Mouse (Mus musculus) layer of hippocampus, postnatal 14 days (tissue): ENCODE measurements around the gene Rpl11. TPM values are rescaled to one million over a fixed set of nuclear protein-coding genes. Genes with fewer than 3 reads are reported as not detected.
"Not testable (repeated sequence)": the region's sequence is repeated elsewhere in the genome, so short reads cannot be mapped to it uniquely, and the experiment has no call there.

Source experiments
- DNase-seq, 2 experiments: peaks; one replicate each; pipeline ENCODE4 v3.0.0; 2021 to 2022; ENCODE audit warnings: low spot score in 2 of 2, mixed read lengths in 1 of 2
- long read RNA-seq, 2 experiments: library from polyadenylated mRNA; stranded (forward); transcript quantifications; one replicate each; pipeline ENCODE4 v2.0.0; 2021
- total RNA-seq, 2 experiments: library from RNA; stranded (reverse); gene quantifications; 2 replicates each; pipeline ENCODE4 v1.2.3; 2021

Gene Rpl11
- total RNA-seq: 100 to 1,000 TPM; 254 to 300 TPM
- long read RNA-seq, experiment 1, transcript Rpl11-202 (5 exons, 807 nt): minor isoform, 5 of 81 reads
- long read RNA-seq, experiment 1, transcript Rpl11-201 (6 exons, 833 nt): major isoform, 64 of 81 reads
- long read RNA-seq, experiment 1, partial matches to known transcripts: 1 of 81 reads
- long read RNA-seq, experiment 1, other reads (novel, unspliced or antisense): 9 of 81 reads
- long read RNA-seq, experiment 2, transcript Rpl11-202 (5 exons, 807 nt): minor isoform, 17 of 205 reads
- long read RNA-seq, experiment 2, transcript Rpl11-201 (6 exons, 833 nt): major isoform, 161 of 205 reads
- long read RNA-seq, experiment 2, transcript Rpl11-204 (2 exons, 317 nt): minor isoform, 9 of 205 reads
- long read RNA-seq, experiment 2, partial matches to known transcripts: 3 of 205 reads
- long read RNA-seq, experiment 2, other reads (novel, unspliced or antisense): 15 of 205 reads

GRCm38 (mm10) chr4:136053247-136053596, at the start of gene Rpl11:
Rpl11 (minus strand) TSS chr4:136053428.
- peak; percentile 88 to 95 for DNase-seq

DNA sequence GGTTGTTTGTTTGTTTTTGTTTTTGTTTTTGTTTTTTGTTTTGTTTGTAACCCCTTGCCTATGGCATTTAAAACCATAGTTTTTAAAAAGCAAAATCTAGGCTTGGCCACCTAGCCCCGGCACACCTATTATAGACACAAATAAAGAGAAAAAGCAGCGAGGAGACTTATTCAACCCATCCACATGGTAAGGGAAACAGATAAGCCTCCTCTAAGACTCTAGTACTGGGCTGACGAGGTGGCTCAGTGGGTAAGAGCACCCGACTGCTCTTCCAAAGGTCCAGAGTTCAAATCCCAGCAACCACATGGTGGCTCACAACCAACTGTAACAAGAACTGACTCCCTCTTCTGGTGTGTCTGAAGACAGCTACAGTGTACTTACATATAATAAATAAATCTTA, 48.5 kb upstream of the Rpl11 start:
- DNase-seq: not testable (repeated sequence)

- DNase-seq: no peak
Measured at GRCm38 (mm10) chr4:136100396-136101070, 47.3 kb upstream of the Rpl11 start.

- no peak for DNase-seq
Measured at GRCm38 (mm10) chr4:136098446-136098845, 45.2 kb upstream of the Rpl11 start.

DNA sequence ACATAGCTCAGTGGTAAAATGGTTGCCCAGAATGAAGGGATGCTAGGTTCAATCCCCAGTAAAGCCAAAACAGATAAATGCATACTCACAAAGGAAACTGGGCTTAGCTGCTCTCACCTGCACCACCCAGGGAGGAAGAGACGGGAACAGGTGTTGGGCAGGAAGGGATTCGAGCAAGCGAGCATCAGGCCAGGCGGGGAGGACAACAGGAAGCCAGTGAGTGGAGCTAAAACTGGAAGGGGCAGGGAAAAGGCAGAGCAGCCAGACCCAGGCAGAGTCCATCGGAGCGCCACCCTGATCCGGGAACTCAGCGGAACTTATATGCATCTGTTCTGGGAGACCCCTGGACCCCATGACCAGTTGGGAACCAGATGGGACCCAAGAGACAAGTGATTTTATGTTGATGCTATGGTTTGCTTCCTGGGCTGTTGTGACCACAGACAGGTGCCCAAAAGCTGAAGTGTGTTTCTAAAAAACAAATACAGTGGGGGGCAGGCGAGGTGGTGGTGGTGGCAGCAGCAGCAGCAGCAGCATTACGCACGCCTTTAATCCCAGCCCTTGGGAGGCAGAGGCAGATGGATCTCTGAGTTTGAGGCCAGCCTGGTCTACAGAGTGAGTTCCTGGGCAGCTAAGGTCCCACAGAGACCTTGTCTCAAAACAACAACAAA, 43.4 kb upstream of the Rpl11 start:
- no peak for DNase-seq

DNA sequence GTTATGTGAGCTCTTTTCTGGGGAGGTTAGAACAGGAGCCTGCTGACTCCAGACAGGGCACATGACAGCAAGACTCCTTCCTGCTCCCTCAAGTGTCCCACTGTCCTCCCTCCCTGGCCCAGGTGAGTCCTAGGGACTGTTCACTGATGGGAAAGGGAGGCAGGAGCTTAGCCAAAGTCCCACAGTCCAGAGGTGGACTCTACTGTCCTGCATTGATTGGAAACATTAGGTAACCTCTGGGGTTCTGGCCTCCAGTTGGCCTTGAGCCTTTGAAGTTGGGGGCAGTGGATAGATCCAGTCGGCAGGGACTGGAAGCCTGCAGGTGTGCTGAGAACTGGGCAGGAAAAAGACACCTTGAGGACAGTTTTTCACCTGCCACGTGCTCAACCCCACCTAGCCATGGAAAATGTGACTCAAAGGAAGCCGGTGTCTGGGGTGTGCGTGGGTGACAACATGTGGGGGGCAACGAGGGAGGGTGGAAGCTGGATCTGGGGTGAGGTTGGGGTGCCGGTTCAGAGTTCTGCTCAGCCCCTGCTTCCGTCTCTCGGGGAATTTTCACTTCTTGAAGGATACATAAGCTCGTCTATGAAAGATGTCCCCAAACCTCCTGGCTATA, 42.4 kb upstream of the Rpl11 start:
- no peak for DNase-seq

DNA sequence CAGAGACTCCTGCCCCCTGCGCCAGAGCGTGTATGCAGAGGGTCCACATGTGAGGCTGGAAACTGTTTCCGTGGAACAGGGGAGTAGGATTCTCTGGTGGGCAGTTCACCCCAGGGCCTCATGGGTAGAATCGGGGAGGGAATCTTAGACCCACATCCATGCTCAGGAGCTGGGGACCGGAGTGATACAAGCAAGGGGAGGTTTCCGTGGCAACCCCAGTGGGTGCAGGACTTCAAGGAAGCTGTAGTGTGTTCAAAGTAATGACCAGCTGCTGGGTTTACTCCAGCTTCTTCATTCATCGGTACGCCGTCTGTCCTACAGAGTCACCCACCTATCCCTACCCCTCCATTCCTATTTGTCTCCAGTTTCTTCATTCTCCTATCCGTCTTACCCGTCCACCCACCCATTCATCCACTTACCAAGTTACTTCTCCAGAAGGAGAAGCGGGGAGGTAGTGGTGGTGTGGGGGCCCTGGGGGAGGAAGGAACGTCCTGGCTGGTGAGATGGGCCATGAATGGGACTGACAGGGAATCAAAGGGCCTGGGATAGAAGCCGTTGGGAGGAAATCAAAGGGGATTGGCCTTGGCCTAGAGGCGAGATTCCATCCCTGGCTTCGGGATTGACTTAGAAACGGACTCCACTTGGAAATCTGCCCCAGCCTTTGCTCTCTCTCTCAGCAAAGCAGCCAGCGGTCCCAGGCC, 41.4 kb upstream of the Rpl11 start:
- peak; percentile 40 to 74 for DNase-seq

DNA sequence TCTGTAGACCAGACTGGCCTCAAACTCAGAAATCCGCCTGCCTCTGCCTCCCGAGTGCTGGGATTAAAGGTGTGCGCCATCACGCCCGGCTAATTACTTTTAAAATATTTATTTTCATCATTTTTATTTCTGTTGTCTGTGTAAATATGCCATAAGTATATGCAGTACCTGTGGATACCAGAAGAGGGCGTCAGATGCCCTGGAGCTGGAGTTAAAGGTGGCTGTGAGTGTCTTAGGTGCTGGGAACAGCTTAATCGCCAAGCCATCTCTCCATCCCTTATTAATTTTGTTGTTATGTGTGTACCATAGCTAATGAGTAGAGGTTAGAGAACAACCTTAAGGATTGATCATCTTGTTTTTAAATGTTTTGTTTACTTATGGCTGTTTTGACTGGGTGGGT, 39.3 kb upstream of the Rpl11 start:
- no peak for DNase-seq

GRCm38 (mm10) chr4:136091346-136091745, 38.1 kb upstream of the Rpl11 start:
- DNase-seq: no peak

DNA sequence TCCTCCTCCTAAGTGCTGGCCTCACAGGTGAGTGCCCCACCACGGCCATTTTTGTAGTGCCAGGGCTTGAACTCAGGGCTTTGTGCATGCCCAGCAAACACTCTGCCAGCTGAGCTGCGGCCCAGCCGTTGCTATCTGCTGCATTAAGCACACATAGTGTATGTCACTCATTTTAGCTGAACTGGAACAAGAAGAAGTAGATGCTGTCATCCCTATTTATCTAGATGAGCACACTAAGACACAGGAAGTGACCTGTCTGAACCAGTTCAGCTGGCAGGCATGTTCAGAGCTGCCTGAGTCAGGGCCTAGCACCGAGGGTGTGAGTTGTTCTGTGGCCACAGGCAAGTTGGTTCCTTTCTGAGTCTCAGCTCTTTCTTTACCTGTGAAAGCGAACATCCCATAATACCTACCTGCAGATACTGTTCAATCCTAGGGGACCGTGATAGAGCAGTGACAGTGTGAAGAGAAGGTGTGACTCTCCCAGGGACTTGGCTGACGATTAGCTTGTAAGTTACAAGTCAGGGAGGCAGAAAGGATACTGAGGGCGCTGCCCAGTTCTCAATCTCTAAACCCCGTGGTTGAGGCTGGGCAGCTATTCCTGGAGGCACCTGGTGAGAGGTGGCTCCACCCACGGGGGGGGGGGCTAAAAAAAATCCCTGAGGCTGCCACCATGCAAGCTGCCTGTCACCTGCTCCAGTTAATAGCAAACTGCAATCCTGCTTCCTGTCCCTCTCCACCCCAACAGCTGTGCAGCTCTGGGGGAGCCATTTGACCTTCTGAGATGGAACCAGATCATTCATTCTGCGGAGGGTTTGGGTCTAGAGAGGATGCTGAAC, 36.7 kb upstream of the Rpl11 start:
- DNase-seq: no peak

DNA sequence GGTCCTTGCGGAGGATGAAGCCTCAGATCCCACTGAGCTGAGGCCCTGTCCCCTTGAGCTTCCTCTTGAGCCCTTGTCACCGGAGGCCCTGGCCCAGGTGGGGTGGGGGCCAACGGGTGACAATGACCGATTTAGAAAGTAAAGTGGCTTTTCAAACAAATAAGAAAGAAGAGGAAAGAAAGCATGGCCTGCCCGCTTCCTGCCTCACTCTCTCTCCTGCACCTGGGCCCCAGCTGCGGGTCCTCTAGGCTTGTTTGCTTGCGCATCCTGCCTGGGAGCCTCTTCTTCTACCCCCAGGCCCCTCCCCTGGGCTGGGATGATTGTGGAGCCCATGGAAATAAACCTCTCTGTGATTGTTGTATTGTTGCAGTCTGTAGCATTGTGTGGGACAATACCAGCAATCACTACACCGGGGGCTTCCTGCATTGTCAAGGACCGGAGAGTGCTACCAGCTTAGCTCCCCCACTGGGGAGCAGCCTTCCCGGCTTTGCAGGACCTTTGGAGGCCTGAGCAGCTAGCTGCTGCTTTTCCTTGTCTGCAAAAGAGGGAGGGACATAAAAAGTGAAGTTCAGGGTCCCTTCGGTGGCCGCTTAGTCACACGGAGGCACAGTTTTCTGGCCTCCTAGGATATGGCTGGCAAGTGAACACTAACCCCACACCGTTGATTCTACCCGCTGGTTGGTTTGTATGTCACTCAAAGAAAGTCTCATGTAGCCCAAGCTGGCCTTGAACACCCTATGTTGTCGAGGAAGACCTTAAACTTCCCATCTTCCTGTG, 35.9 kb upstream of the Rpl11 start:
- DNase-seq: no peak

DNA sequence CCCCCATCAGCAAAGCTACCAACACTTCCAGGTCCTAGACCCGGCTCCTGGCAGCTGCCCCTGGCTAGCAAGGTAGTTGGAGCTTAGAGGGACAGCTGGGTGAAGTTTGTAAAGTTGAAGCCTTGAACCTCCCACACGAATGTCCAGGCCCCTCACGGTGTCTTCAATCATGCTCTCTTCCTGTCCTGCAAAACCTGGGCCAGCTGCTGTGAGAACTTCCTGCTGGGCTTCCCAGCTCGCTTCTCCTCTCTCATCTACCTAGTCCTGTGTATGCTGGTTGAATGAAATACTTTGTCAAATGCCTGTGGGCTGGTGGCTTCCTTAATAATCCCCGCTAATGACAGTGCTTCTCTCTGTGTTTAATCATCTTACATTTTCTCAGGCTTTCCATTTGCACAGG, 35.1 kb upstream of the Rpl11 start:
- DNase-seq: no peak

DNA sequence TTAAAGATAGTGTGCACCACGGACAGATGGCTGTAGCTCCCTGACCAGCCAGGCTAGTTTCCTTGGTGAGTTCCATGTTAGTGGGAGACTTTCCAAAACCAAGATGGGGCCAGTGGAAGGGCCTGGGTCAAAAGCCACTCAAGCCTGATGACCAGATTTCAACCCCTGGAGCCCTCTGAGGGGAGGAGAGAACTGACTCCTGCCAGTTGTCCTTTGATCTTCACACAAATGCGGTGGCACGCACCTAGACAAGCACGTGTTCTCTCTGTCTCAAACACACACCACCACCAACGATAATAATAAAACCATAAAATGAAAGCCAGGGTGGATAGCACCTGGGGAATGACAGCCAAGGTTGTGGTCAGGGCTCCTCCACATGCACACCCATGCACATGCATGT, 34.0 kb upstream of the Rpl11 start:
- DNase-seq: no peak

DNA sequence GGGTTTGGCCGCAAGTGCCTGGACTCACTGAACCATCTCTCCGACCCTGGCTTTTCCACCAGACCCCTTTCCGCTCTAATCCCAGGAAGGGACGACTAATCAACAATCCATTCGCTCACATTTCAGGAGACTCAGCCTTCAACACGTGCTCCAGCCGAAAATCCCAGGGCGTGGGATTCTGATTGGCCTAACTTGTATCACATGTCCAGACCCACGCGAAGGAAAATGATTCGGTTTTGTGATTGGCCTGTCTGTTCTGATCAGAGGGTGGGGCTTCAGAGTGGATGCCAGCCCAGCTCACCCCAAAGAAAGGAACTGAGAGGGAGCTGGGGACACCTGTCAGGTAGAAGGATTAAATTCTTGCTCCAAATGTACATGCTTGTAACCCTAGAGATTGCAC, 31.6 kb upstream of the Rpl11 start:
- DNase-seq: no peak

DNA sequence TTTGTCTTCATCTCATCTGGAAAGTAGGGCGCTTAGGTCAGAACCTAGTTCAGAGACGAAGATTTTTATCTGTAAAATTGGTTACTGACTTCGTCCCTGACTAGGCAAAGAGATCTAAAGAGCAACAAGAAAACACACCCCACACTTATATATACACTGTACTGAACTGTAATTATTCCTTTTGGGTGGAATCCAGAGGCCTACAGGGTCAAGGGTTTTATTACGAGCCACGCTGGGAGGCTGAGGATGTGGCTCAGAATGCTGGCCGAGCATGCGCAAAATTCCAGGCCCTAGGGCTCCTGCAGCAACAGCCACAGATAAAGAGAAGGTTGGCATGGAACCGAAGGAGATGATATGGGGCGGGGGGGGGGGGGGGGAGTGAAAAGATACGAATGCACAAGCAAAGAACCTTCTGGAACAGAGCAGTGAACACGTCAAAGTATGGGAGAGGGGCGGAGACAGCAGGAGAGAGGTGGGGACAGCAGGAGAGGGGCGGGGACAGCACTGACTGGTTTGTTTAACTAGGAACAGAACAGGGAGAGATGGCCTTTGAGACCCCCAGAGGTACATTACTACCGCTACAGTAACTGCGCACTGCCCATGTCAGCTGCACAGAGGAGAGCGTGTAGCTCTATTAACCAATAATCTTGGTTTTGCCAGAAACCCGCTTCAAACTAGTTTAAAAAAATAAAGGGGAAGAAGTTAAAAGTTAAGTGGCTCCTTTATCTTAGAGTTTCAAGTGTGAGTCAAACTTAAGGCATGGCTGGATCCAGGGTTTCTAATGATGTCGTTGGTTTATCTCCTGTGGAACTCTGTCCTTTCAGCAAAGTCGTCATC, 30.3 kb upstream of the Rpl11 start:
- no peak for DNase-seq

GRCm38 (mm10) chr4:136081729-136082128, 28.5 kb upstream of the Rpl11 start:
- no peak for DNase-seq

DNA sequence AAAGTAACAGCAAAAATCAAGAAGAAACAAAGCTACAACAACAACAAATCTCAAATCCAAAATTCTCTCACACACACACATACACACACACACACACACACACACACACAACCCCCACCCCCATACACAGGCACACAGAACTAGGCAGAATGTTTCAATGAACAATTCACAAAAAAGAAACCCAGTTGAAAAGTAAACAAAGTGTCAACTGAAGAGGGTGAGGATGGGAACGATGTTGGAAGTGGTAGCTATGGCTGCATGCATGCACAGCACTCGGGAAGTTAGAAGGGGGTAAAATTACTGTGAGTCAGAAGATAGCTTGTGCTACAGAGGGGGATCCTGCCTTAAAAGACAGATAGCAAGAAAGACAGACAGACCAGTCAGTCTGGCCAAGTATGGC, 25.4 kb upstream of the Rpl11 start:
- DNase-seq: no peak

- DNase-seq: no peak
Measured at GRCm38 (mm10) chr4:136076776-136077538, 23.7 kb upstream of the Rpl11 start.
